Mouse (Mus musculus): ENCODE results near the gene 9130023H24Rik.

Gene 9130023H24Rik

DNA sequence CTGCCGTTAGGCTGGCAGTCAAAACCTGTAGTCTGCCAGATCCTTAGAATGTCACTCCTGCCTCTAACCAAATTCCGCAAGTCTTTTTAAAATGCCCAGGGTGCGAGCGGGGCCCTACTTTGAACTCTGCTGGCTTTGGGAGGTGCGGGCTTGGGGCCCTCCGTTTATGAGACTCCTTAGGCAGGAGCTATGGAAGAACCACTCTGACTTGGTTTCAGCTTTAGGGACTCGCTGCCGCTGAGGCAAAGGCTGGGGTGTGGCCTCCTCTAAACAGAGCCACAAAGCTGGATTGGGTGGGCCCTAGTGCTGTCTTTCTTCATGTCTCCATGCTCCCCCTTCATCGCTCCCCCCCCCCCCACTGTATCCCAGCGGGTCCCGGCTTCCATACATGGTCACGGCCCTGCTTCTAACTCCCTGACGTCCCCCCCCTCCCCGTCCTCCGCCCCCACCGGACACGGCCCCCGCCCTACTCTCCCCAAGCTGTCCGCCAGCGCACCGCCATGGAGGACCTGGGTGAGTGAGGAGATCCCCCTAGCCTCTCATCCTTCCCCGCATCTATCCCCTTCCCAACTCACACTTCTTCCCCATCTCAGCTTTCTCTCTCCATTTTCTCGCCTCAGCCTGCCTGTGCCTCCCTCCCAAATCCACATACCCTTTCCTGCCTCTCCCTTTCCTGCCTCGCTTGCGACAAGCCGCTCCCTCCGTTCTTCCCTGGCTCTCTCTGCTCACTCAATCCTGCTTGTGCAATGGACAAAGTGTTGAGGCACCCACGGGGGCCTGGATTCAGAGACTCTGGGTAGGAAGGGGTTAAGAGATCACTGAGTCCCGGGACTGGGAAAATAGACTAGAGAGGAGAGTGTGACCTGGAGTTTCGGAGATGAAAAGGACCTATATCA is 8.9 kb upstream of the 9130023H24Rik start, which contains the start of gene Tgfb1i1:
Gene Tgfb1i1 (plus strand): TSS at position 317 of the 896 bp plus-strand sequence.
- DNase-seq = no peak

DNA sequence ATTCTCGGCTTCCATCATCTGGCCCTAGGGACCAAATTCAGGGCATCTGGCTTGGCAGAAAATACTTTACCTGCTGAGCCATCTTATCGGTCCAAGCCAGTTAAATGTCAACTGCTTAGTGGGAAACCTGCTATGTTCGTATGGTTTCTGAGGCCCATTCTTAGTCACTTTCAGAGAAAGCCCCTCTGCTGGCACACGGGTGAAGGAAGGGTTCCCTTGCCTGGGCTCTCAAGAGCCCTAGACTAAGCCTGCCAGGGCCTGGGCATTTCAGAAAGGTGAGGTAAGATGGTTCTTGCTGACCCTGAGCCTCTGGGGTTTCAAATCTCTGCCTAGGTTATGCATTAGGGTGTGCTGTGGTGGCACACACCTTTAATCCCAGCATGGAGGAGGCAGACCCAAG is 7.7 kb upstream of the 9130023H24Rik start:
- DNase-seq = no peak

DNA sequence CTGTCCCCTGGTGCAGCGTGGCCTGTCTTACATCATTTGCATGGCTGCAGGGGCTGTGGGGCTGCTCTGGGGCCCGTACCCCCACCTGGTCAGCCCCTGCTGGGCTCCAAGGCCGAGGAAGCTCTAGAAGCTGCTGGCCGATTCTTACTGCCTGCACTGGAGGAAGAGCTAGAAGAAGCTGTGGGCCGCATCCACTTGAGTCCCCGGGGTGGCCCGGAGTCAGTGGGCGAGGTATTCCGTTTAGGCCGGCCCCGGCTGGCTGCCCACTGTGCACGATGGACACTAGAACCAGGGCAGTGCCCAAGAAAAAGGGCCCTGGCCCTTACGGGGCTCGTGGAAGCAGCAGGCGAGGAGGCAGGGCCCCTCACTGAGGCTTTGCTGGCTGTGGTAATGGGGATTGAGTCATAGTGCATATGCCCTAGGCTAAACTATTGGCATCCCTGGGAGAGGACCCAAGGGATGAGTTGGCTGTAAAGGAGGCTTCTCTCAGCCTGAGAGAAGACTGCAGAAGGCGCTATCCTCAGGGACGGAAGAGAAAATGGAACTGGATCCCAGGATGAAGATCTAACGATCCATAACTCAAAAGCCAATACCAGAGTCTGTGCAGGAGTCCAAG is 6.7 kb upstream of the 9130023H24Rik start:
- no peak for DNase-seq

DNA sequence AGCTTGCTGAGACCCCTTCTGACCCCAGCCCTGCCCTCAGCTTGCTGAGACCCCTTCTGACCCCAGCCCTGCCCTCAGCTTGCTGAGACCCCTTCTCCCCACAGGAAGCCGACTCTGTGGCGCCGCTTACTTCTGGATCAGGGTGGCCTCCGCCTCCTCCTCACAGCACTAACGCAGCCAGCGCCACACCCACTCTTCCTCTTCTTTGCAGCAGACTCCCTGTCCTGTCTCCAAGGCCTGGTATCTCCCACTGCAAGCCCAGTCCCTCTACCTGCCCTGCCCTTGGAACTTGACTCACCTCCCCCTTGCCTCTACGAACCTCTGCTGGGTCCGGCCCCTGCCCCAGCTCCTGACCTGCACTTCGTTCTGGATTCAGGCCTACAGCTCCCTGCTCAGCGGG is 6.1 kb upstream of the 9130023H24Rik start:
- DNase-seq = no peak

DNA sequence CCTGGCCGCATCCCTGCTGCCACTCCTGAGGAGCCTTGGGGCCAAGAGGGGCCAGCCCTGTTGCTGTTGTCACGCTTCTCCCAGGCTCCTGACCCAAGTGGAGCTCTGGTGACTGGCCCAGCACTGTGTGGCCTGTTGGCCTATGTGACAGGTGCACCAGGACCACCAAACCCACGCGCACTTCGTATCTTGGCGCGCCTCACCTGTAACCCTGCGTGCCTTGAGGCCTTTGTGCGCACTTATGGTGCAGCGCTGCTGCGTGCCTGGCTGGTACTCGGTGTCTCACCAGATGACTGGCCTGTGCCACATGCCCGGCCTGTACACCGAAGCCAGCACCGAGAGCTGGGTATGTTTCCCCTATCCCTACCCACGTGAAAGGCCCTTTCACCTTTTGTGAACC is 4.5 kb upstream of the 9130023H24Rik start:
- no peak for DNase-seq

DNA sequence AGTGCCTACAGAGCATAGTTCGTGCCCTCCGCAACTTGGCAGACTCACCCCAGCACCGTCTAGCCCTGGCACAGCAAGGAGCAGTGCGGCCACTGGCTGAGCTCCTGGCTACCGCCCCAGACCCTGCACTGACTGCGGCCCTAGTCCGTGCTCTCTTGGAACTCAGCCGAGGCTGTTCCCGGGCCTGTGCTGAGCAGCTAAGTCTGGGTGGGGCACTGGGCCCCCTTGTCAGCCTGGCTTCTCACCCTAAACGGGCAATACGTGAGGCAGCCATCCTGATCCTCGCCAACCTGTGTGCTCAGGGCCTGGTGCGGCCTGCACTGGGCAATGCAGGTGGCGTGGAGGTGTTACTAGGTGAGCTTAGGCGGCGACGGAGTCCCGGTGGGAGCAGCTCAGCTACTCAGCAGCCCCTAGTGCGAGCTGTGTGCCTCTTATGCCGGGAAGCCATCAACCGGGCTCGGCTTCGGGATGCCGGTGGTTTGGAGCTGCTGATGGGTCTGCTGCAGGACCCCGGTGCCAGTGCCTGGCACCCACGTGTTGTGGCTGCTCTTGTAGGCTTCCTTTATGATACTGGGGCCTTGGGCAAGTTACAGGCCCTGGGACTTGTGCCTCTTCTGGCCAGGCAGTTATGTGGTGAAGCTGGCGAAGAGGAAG is 2.4 kb upstream of the 9130023H24Rik start:
- no peak for DNase-seq

DNA sequence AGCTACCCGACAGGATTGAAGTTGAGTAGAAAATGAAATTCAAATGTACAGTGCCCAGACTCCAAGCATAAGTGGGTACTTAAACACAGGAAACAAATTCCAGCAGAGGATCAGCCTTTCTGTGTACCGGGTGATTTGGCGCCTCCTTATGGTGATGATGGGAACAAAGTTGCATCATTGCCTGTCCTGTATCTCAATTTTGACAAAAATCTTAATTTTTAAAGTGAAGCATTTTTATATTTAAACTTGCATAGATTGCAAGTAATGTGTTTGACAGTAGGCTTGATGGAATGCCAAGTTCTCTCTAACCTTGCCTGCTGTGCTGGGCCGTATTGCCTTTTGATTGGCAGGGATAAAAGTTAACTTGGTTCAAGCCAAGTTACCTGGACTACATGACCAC is 1.2 kb upstream of the 9130023H24Rik start:
- peak; percentile 46 for DNase-seq

DNA sequence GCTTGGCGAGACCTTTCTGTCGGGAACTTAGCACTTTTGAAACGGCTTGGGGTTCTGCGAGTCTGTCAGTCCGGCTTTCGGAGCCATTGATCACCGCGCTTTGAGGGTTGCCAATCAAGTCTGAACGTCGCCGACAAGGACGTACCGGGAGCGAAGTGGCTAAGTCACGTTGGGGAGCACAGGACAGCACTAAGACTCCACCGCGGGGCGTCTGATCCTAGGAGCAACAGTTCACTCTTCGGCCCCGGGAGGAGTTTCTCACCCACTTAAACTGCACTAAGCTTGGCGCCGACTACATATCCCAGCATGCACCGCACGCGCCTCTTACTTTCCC is 271 bp downstream of the 9130023H24Rik start:
- DNase-seq = no peak

DNA sequence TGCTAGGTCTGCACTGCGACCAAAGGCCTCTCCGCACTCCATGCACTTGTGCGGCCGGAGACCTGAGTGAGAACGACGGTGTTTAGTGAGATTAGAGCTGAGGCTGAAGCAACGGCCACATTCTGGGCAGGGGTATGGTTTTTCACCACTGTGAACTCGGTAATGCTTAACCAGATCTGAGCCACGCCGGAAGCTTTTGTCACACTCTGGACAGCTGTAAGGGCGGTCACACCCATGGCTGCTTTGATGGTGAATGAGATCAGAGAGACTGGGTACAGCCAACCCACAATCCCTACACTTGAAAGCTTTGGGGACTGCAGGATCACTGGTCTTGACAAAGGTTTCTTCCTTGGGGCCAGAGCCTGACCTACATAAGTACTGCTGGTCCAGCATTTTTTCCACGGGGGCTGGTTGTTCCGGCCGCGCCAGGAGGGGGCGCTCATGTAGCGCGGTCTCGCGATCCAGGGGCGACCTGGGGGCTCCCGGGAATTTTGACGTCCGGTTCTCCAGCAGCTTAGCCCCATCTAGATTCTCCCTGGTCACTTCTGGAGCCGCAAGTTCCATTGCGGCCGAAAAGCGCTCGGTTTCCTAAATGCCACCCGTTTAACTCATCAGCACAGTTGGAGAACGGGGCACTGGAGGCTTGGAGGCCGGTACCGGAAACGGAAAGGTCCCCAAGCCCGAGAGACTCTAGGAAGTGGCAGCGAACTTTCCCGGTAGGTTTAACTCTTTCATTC is 807 bp downstream of the 9130023H24Rik start, which contains the start of gene Armc5:
Gene Armc5 (plus strand): TSS at position 487 of the 737 bp plus-strand sequence.
- peak; percentile 83 for DNase-seq

DNA sequence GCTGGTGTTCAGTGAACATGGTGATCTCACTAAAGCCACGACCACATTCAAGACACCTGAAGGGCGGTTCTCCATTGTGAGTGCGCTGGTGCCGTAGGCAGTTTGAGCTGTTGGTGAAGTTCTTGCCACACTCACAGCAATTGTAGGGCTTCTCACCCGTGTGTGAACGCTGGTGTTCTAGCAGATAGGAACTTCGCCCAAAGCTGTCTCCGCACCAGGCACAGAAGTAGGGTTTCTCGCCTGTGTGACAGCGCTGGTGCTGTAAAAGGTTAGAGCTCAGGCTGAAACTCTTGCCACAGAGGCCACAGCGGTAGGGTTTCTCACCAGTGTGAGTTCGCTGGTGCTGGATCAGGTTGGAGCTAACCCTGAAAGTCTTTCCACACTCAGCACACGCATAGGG is 1.4 kb downstream of the 9130023H24Rik start:
- DNase-seq = no peak

DNA sequence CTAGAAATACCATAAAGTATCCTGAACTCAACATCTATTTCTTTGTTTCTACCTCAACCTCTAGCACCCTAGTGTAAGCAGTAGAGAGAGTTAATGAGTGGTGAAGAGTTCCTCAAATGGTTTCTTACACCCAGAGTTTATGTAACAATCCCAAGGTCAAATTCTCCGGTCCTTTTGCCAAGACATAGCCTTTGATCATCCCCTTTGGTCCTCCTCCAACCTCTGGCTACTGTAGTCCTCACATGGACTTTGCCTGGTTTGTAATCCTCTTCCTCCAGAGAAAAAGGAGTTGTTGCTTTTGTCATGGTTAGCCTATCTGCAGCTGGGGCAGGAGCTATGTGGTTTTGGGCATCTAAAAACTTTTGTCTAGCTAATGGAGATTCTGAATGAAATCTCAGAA is 2.4 kb downstream of the 9130023H24Rik start:
- no peak for DNase-seq

DNA sequence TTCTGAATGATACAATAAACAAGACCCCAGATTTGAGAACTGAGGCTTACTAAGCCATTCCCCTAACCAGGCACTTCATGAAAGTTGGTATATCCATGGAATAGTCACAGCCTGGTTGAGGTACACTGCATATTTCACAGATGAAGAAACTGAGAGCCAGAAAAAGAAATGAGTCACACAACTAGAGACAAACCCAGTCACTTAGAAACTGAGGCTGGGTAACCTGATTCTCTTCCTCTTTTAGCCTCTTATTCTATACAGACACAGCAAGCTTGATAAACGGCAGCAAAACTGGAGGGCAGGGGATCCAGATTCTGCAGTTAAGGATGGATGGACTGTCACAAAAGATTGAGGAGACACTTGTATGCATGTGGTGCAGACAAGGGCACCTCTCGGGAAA is 3.0 kb downstream of the 9130023H24Rik start:
- no peak for DNase-seq

DNA sequence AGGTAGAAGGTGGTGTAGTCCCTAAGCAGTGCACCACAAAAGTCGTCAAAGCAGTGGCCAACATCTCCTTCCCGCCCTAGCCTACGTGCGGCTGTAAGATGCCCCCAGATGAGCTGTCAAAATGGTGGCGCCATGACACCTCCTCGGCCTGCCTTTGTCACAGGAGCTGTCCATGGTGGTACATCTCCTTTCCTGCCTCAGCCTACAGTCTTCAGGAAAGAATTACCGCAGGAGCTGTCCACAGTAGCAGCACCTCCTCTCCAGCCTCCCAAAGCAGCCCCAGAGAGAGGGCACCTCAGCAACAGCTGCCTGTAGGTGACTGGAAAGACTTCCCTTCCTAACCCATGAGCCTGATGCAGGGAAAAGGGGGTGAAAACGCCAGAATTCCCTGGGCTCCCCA is 6.1 kb downstream of the 9130023H24Rik start:
- no peak for DNase-seq

DNA sequence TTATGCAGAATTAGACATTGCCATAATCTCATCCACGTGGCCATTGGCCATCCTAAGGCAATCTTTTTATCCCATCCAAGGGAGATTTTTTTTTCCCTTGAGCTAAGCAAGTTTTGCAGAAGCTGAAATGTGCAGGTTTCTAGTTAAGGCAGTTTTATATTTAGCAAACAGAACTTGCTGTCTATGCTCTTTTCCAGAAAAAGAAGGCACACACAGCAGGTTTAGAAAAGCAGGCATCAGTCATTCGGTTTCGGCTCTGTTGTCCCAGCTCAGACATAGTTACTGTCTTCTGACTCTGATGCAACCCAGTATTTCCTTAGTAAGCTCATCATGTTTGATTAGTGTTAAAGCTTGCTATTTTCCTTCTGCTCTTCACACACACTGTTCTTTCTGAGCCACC is 16.9 kb downstream of the 9130023H24Rik start:
- no peak for DNase-seq

DNA sequence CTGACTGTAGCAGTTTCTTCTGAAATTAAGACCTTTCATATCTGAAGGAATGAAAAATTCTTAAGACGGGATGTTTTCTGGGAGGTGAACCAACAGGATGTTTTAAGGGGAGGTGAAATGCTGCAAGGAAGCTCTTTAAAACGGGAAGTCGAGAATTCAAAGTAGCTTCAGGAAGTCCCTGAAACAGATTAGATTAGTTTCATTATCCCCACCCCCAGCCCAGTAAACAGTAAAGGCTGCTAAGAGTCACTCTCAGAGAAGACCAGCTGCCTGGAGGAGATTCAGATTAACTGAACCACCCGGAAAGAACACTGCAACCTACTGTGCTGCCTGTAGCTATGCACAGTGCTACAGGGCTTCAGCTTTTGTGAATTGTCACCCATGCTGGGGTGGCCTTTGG is 17.9 kb downstream of the 9130023H24Rik start:
- DNase-seq = no peak

DNA sequence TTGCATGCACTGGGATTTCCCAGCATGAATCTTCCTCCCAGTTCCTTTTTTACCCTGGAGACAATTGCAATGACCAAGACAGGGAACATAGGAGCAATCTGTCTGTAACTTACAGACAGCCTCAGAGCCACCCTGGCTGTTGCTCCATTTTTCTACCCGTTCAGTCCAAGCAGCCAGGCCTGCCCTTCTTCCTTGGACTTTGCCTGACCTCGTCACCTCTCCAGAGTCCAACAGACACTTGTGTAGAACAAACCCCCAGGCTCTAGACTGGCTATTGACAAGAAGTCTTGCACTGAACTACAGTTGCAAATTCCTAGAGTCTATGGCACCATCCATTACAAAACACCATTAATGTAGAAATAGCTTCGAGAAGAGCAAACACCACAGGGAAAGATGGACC is 28.0 kb downstream of the 9130023H24Rik start:
- DNase-seq = no peak

DNA sequence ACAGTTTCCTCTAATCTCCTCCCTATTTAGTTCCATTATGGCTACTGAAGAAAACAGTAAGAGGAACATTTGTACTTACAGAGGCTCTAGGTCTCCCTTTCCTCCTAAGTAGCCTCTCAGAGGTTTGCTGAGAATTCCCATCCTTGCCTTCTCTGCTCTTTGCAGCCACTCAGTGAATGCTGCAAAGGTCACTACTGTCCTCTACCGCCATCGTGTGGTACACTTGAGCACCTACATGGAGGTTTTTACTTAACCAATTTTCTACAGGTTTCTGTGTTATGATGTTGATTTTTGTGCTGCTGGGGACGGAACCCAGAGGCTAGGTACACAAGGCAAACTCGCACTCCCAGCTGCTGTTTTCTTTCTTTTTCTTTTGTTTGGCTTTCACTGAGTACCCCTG is 29.6 kb downstream of the 9130023H24Rik start:
- peak; percentile 62 for DNase-seq

DNA sequence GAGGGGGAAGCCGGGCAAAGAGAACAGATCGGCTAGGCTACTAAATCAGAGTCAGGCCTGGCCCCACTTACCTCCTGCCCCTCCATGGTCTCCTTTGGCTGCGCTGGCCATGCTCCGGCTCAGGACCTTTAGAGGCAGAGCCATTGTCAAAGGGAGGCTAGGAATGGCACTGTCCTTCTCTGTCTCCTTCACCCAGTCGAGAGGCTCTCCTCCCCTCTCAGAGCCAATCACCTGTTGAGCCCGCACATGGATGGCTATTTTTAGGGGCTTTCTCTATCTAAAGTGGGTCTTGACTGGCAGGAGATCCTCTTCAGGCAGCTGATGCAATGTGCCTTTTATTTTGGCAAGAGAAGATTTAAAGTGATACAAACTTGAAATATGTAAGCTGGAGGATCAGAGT is 31.7 kb downstream of the 9130023H24Rik start, which contains the start of gene Cox6a2:
Gene Cox6a2 (minus strand): TSS at position 236 of the 400 bp plus-strand sequence.
- no peak for DNase-seq

DNA sequence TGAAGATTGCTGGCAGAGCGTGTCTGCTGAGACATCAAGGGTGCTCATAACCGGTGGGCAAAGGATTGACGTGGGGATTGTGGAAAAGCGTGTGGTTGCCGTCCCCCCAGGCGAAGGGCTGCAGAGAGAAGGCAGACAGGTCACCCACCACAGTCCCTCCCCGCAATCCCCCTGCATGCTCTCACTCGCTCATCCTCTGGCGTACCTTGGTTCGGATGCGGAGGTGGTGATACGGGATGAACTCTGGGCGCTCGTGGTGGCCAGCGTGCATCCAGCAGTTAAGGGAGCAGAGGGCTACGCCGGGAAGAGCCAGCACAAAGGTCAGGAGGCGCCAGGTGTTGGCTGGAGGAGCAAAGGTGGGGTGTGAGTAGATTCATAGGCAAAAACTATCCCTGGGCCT is 32.1 kb downstream of the 9130023H24Rik start:
- no peak for DNase-seq

DNA sequence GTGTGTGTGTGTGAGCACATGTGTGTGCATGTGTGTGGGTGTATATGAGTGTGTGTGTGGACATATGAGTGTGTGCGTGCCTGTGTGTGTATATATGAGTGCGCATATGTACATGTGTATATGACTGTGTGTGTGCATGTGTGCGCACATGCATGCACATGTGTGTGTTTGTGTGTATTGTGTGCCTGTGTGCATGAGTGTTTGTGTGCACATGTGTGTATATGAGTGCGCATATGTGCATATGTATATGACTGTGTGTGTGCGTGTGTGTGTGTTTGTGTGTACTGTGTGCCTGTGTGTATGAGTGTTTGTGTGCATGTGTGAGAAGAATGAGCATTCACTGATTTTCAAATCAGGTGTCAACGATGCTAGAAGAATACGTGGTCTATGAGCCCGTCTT is 33.7 kb downstream of the 9130023H24Rik start:
- DNase-seq = no peak

DNA sequence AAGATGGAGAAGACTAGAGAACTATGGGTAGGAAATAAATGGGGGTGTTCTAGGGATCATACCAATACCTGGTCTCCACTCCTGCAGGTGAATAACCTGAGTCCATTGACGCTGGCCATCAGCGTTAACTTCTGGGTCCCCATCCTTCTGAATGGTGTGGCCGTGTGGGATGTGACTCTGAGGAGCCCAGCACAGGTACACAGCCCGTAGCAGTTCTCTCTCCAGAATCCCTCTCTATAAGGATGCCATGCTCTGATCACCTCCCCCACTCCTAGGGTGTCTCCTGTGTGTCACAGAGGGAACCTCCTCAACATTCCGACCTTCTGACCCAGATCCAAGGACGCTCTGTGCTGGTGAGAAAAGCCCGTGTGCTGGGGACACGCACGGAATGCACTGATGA is 34.8 kb downstream of the 9130023H24Rik start:
- no peak for DNase-seq

DNA sequence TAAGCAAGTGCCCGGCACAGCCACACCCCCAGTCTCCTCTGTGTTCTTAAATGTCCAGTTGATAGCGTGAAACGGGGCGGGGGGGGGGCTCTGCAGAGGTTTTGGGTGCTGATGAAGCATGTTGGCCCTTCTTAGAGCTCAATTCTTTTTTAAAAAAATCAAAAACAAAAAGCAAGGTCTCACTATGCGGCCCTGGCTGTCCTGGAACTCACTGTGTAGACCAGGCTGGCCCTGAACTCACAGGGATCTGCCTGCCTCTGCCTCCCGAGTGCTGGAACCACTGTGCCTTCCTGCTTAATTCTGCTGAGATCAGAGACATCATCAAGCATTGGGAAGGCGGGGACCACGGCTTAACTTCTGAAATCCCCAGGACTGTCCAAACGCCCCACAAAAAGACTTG is 36.2 kb downstream of the 9130023H24Rik start:
- no peak for DNase-seq

Data from thymus, postnatal 25 days (tissue).